Mouse (Mus musculus) stomach, embryonic 14.5 days (tissue): ENCODE measurements around the gene Ednra. TPM values are rescaled to one million over a fixed set of nuclear protein-coding genes. Genes with fewer than 3 reads are reported as not detected.

ENCODE experiments used
- ATAC-seq: fragments of 200-750 bp; cut with Nextera tagmentation; 2 replicates; pipeline ENCODE4 v1.8.0; 2017; ENCODE audit warnings: low read depth, moderate TSS enrichment; ENCODE audit not compliant: insufficient number of reproducible peaks, insufficient read depth, low FRiP score
- H3K27ac ChIP-seq: fragments of 300-500 bp; sonication (generic); 2 replicates; pipeline ENCODE4 v1.5.1; 2014; ENCODE audit warnings: mild to moderate bottlenecking, low read length, moderate library complexity, mixed read lengths
- H3K27me3 ChIP-seq: fragments of 300-500 bp; sonication (generic); 2 replicates; pipeline ENCODE4 v1.6.1; 2014; ENCODE audit warnings: low read length, control low read depth, mixed read lengths; ENCODE audit not compliant: control insufficient read depth, insufficient read depth
- H3K36me3 ChIP-seq: fragments of 300-500 bp; sonication (generic); 2 replicates; pipeline ENCODE4 v1.6.1; 2014; ENCODE audit warnings: mild to moderate bottlenecking, control low read depth, low read length, moderate library complexity, mixed read lengths; ENCODE audit not compliant: control insufficient read depth, insufficient read depth
- H3K4me1 ChIP-seq: fragments of 300-500 bp; sonication (generic); 2 replicates; pipeline ENCODE4 v1.6.1; 2014; ENCODE audit warnings: low read length, control low read depth, mixed read lengths; ENCODE audit not compliant: control insufficient read depth, insufficient read depth
- H3K4me2 ChIP-seq: fragments of 300-500 bp; sonication (generic); replicated peaks from 2 replicates; pipeline ENCODE4 v1.6.1; 2014; ENCODE audit warnings: low read depth, low read length, control low read depth
- H3K4me3 ChIP-seq: fragments of 300-500 bp; sonication (generic); 2 replicates; pipeline ENCODE4 v1.5.1; 2014; ENCODE audit warnings: low read depth, low read length, control low read depth
- H3K9ac ChIP-seq: fragments of 300-500 bp; sonication (generic); replicated peaks from 2 replicates; pipeline ENCODE4 v1.6.1; 2014; ENCODE audit warnings: low read depth, mild to moderate bottlenecking, control low read depth, low read length, moderate library complexity, mixed read lengths
- H3K9me3 ChIP-seq: fragments of 300-500 bp; sonication (generic); 2 replicates; pipeline ENCODE4 v1.6.1; 2016; ENCODE audit warnings: low read depth, low read length, control low read depth; ENCODE audit not compliant: control insufficient read depth
- WGBS: fragments of 180-500 bp; shearing (Covaris S2); extraction: QIAGEN DNeasy Blood & Tissue Kit; methylation state at CpG from one replicate; pipeline ENCODE4 v1.1.7; 2014; 5-methylcytosine and 5-hydroxymethylcytosine counted together
- polyA plus RNA-seq: library from polyadenylated mRNA; unstranded; fragments of >200 nt; fragmentation: Nextera tagmentation; extraction: Ambion mirVana; gene quantifications from 2 replicates; pipeline ENCODE4 v1.2.1, GENCODE M21; 2014

Gene Ednra
- polyA plus RNA-seq, result 41.5 and 42.1 TPM in 2 replicates

DNA sequence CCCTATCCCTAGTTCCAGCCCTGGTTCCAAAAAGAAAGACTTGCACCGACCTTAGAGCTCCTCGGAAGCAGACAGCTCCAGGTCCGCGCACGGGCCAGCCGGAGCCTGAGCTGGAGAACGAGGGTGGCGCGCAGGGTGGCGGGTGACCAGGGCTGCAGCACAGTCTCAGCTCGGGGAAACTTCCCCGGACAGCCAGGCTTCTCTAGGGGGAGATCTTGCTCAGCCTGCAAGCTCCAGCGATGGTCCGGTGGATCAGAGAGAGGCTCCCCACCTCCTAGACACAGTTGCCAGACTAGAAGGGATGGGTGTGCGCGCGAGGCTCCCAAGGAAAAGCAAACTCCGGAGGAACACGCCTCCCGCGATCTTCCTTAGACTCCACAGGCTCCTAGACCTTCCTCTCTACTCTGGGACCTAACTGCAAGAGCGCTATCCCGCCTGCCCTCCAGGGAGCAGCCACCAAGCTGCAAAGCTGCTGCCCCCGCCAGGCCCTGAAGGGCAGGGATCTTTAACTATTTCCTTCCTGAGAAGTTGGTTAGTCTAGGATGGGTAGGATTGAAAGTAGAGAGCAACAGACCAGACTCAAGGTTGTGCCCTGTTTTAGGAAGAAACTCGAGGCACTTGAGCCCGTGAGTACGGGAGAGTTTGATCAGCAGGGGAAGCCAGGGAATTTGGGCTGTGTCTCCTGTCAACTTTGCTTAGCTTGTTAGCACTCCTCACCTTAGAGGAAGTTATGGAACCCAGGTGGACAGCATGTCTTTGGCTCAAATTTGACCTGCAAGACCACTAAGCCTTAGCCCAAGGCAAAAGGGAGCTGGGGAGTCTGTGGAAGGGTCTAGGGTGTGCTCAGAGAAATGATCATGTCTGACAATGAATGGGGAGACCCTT, at the start of gene Ednra:
Ednra (minus strand) TSS at position 419 of the 885 bp plus-strand sequence.
- Histone ChIP-seq H3K27ac (peak within 1 kb of the TSS; percentile 95), H3K4me2 (peak within 1 kb of the TSS; percentile 41), H3K9me3 (no peaks in the 10 kb centered on the region), H3K36me3 (peaks cover 9% of the 10 kb centered on the region; the same call in 1 of the 2 replicates), H3K27me3 (no peaks in the 10 kb centered on the region), H3K9ac (peak within 1 kb of the TSS; percentile 70), H3K4me1 (peaks cover 13% of the 10 kb centered on the region), H3K4me3 (peak within 1 kb of the TSS; percentile 51)
- 1% methylated on average over 27 of the region's 27 CpGs for WGBS
- ATAC-seq, result peak; percentile 90

DNA sequence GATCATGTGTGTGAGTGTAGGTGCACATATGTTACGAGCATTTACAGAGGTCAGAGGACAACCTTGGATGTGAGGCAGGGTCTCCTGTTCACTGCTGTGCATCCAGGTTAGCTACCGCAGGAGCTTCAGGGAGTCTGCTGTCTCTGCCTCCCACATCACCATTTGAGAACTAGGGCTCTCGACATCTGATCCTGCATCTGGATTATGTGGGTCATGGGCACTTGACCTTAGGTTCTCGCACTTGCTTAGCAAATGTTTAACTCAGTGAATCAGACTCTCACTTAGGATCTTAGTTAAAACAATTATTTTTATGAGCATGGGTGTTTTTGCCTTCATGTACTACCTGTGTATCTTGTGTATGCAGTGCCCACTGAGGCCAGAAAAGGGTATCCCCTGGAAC, 49.6 kb upstream of the Ednra start:
- no peaks in the 10 kb centered on the region; the same call in 1 of the 2 replicates for H3K4me1 ChIP-seq
- no peak overlapping the region for H3K4me2 ChIP-seq
- H3K27ac ChIP-seq, result no peak overlapping the region
- no peak overlapping the region for H3K4me3 ChIP-seq
- no peak for ATAC-seq
- 56% methylated on average over 4 of the region's 4 CpGs for WGBS
- H3K9me3 ChIP-seq, result no peaks in the 10 kb centered on the region
- H3K36me3 ChIP-seq, result no peaks in the 10 kb centered on the region
- no peaks in the 10 kb centered on the region for H3K27me3 ChIP-seq
- no peak overlapping the region for H3K9ac ChIP-seq

DNA sequence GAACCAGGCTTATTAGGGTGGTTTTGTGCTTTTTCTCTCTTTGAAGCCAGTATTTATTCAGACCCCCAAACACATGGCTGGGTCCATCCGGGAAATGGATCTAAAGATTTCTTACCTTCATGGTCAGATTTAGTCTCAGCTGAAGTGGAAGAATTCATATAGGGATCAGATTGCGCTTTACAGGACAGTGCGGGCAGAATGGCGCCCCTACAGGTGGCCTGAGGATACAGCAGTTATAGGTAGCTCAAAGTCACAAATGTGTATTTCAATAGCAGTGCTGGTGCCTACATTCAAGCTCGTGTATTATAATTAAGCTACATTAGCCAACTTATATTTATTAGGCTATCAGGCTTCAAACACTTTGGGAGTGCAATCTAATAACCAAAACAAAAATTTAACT, 49.0 kb upstream of the Ednra start:
- H3K27ac ChIP-seq, result no peak overlapping the region
- H3K9me3 ChIP-seq, result no peaks in the 10 kb centered on the region
- no peak overlapping the region for H3K4me3 ChIP-seq
- WGBS, result 72% methylated on average over 5 of the region's 5 CpGs
- no peaks in the 10 kb centered on the region for H3K36me3 ChIP-seq
- H3K4me1 ChIP-seq, result no peaks in the 10 kb centered on the region; the same call in 1 of the 2 replicates
- H3K27me3 ChIP-seq, result no peaks in the 10 kb centered on the region
- H3K9ac ChIP-seq, result no peak overlapping the region
- no peak for ATAC-seq
- no peak overlapping the region for H3K4me2 ChIP-seq

DNA sequence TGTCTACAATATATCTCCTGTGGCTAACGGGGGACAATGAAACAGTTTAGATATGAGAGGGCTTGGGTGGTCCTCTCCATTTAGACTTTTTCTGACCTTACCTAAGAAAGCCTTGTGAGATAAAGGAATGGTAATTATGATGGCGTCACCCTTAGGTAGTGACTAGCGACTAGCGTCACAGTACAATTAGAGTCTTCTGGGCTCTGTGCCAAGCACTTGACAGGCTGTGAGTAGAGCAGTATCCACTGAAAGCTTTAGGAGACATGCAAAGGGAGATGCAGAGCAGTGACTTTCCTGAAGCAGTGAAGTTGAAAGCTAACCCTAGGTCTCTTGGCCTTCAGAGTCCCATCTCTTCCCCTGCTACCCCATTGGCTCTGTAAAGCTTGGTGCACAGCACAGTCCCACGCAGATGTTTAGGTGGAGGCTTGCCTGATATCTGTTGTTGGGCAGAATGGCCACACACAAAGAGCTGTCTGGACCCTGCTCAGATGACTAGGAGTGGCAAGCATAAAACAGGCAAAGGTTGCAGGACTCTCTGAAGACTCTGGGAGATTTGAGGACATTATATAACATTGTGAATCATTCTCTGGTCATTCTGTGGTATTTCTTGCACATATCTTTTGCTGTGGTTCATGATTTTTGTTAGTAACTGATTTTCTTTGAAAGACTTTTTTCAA, 48.1 kb upstream of the Ednra start:
- H3K27me3 ChIP-seq, result no peaks in the 10 kb centered on the region
- H3K9me3 ChIP-seq, result no peaks in the 10 kb centered on the region
- H3K27ac ChIP-seq, result no peak overlapping the region
- WGBS, result 26% methylated on average over 5 of the region's 5 CpGs
- H3K4me1 ChIP-seq, result no peaks in the 10 kb centered on the region; the same call in 1 of the 2 replicates
- H3K36me3 ChIP-seq, result no peaks in the 10 kb centered on the region
- H3K9ac ChIP-seq, result no peak overlapping the region
- H3K4me2 ChIP-seq, result no peak overlapping the region
- H3K4me3 ChIP-seq, result no peak overlapping the region
- peak; percentile 42; the same call in 1 of the 2 replicates for ATAC-seq

DNA sequence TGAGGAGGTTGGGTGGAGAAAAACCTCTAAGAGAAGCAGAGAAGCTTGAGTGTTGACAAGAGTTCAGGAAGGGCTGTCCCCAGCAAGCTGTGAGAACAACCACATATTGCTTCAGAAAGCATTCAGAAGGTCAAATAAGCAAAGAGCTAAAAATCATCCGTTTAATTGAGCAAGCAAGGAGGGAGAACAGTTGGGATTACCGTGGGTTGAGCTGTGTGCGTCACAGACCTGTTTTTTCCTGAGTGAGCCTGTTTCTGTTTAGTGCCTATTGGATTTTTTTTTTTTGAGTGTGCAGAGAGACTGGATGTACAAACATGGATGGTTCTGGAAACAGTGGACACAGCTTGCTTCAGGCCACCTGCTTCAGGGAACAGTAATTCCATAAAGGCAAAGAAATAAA, 46.7 kb upstream of the Ednra start:
- H3K4me2 ChIP-seq, result no peak overlapping the region
- ATAC-seq, result no peak
- H3K27me3 ChIP-seq, result no peaks in the 10 kb centered on the region
- no peak overlapping the region for H3K27ac ChIP-seq
- no peaks in the 10 kb centered on the region for H3K9me3 ChIP-seq
- no peaks in the 10 kb centered on the region for H3K36me3 ChIP-seq
- peaks cover 3% of the 10 kb centered on the region; the same call in 1 of the 2 replicates for H3K4me1 ChIP-seq
- H3K4me3 ChIP-seq, result no peak overlapping the region
- 70% methylated on average over 3 of the region's 3 CpGs for WGBS
- no peak overlapping the region for H3K9ac ChIP-seq

DNA sequence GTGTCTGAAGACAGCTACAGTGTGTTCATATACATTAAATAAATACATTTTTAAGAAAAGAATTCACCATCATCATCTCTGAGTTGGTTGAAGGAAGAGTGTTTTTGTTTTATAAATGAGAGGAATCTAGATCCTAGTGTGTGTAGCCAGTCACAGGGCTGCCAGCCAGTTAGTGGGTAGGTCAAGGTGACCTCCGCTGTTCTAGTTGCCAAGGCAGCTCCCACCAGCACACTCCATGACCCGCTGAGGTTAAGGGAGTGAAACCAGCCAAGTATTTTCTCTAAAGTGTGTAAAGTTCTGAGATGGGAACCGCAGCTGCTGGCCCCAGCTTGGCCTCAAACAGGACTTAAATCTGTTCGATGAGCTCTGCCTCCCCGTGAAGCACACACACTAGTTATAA, 44.7 kb upstream of the Ednra start:
- Histone ChIP-seq H3K4me3 (no peak overlapping the region), H3K9me3 (no peaks in the 10 kb centered on the region), H3K4me2 (no peak overlapping the region), H3K27me3 (no peaks in the 10 kb centered on the region), H3K27ac (no peak overlapping the region), H3K4me1 (0 out of 2 replicates have a peak, but pooled peaks cover 3% of the 10 kb centered on the region), H3K9ac (no peak overlapping the region), H3K36me3 (no peaks in the 10 kb centered on the region)
- 85% methylated on average over 5 of the region's 5 CpGs for WGBS
- ATAC-seq, result no peak

DNA sequence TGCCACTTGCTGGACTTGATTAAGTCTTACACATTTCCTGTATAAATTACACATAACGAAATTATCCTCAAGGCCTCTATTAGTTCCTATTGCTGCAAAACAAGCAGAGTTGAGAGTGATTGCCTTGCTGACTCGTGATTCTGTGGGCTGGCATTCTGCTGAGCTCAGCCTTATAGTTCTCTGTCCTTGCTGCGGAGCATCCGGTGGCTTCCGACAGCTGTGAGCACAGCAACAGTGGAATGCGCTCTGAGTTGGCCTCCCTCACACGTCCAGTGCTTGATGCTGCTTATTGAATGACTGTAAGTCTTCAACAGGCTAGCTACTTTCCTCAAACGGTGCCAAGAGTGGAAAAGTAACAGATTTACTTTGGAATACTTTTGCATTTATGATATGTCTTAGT, 40.0 kb upstream of the Ednra start:
- ATAC-seq, result no peak
- H3K4me2 ChIP-seq, result no peak overlapping the region
- 0 out of 2 replicates have a peak, but pooled peaks cover 3% of the 10 kb centered on the region for H3K4me1 ChIP-seq
- no peaks in the 10 kb centered on the region for H3K36me3 ChIP-seq
- H3K9ac ChIP-seq, result no peak overlapping the region
- H3K27ac ChIP-seq, result no peak overlapping the region
- peaks cover 4% of the 10 kb centered on the region; the same call in 1 of the 2 replicates for H3K9me3 ChIP-seq
- no peaks in the 10 kb centered on the region for H3K27me3 ChIP-seq
- 52% methylated on average over 8 of the region's 8 CpGs for WGBS
- H3K4me3 ChIP-seq, result no peak overlapping the region

DNA sequence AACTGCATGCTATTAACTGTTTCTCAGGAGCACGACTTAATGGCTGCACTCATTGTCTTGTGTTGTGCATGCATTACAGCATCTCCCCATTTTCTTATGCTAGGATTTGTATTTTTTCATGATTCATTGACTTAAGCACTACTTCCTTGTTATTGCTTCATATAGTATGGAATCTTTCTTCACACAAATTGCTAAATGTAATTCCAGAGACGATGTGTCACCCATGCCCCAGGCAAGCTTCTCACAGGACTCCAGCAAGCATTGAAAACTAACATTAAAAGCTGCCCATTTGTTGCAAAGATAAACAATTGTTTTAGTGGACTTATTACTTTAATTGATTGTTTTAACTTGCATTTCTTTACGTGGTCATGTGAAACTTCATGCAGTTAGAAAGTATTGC, 38.7 kb upstream of the Ednra start:
- Histone ChIP-seq H3K9me3 (peaks cover 4% of the 10 kb centered on the region; the same call in 1 of the 2 replicates), H3K9ac (no peak overlapping the region), H3K27me3 (no peaks in the 10 kb centered on the region), H3K4me3 (no peak overlapping the region), H3K4me2 (no peak overlapping the region), H3K27ac (no peak overlapping the region), H3K36me3 (no peaks in the 10 kb centered on the region), H3K4me1 (0 out of 2 replicates have a peak, but pooled peaks cover 3% of the 10 kb centered on the region)
- no peak for ATAC-seq
- 66% methylated on average over 3 of the region's 3 CpGs for WGBS
